Mouse (Mus musculus) testis, adult 2 months (tissue): ENCODE results near the gene Miga1.

Experiments
- CTCF ChIP-seq: fragments of 200-500 bp; IDR thresholded peaks from 2 replicates; pipeline ENCODE4 v1.5.1; 2012; ENCODE audit warnings: low read depth, mild to moderate bottlenecking, inconsistent platforms, low read length, moderate library complexity; ENCODE audit not compliant: control insufficient read depth, insufficient read depth, insufficient replicate concordance
- POLR2A ChIP-seq: fragments of 200-500 bp; IDR thresholded peaks from 2 replicates; pipeline ENCODE4 v1.6.1; 2012; ENCODE audit warnings: low read depth, mild to moderate bottlenecking, inconsistent platforms, low read length, moderate library complexity; ENCODE audit not compliant: control insufficient read depth

- no peak for TF ChIP-seq CTCF
- TF ChIP-seq POLR2A: no peak
These were observed 43.9 kb upstream of the Miga1 start for GRCm38 (mm10) chr3:152384106-152384505.
